Mouse (Mus musculus) midbrain, embryonic 11.5 days (tissue): Measurements from ENCODE around the gene Enpp3. TPM values are rescaled to one million over a fixed set of nuclear protein-coding genes. Genes with fewer than 3 reads are reported as not detected.
A peak's percentile ranks its signal among the peaks of the same experiment; 100 is the strongest.

Experiments
- ATAC-seq: fragments of 200-750 bp; cut with Nextera tagmentation; 2 replicates; pipeline ENCODE4 v1.8.0; 2017; ENCODE audit warnings: moderate TSS enrichment, moderate library complexity; ENCODE audit not compliant: low FRiP score
- DNase-seq: peaks from one replicate; pipeline ENCODE4 v3.0.0; 2015; ENCODE audit warnings: low spot score; ENCODE audit errors: missing footprints
- H3K27ac ChIP-seq: fragments of 300-500 bp; sonication (generic); 2 replicates; pipeline ENCODE4 v1.5.1; 2014; ENCODE audit warnings: low read depth, low read length
- H3K27me3 ChIP-seq: fragments of 300-500 bp; sonication (generic); 2 replicates; pipeline ENCODE4 v1.6.1; 2014; ENCODE audit warnings: mild to moderate bottlenecking, low read length, moderate library complexity, mixed read lengths; ENCODE audit not compliant: control insufficient read depth, insufficient read depth
- H3K36me3 ChIP-seq: fragments of 300-500 bp; sonication (generic); 2 replicates; pipeline ENCODE4 v1.6.1; 2014; ENCODE audit warnings: mild to moderate bottlenecking, low read length, moderate library complexity, mixed read lengths; ENCODE audit not compliant: control insufficient read depth, insufficient read depth
- H3K4me1 ChIP-seq: fragments of 300-500 bp; sonication (generic); 2 replicates; pipeline ENCODE4 v1.6.1; 2014; ENCODE audit warnings: low read length; ENCODE audit not compliant: control insufficient read depth, insufficient read depth
- H3K4me2 ChIP-seq: fragments of 300-500 bp; sonication (generic); 2 replicates; pipeline ENCODE4 v1.6.1; 2014; ENCODE audit warnings: mild to moderate bottlenecking, moderate library complexity
- H3K4me3 ChIP-seq: fragments of 300-500 bp; sonication (generic); 2 replicates; pipeline ENCODE4 v1.5.1; 2014; ENCODE audit warnings: low read depth, low read length
- H3K9ac ChIP-seq: fragments of 300-500 bp; sonication (generic); 2 replicates; pipeline ENCODE4 v1.6.1; 2014; ENCODE audit warnings: low read length
- H3K9me3 ChIP-seq: fragments of 300-500 bp; sonication (generic); 2 replicates; pipeline ENCODE4 v1.6.1; 2016; ENCODE audit warnings: low read length; ENCODE audit not compliant: control insufficient read depth
- WGBS: fragments of 180-500 bp; shearing (Covaris S2); extraction: QIAGEN DNeasy Blood & Tissue Kit; methylation state at CpG from one replicate; pipeline ENCODE4 v1.1.7; 2014; 5-methylcytosine and 5-hydroxymethylcytosine counted together
- polyA plus RNA-seq: library from polyadenylated mRNA; unstranded; fragments of >200 nt; fragmentation: Nextera tagmentation; extraction: Ambion mirVana; gene quantifications from 2 replicates; pipeline ENCODE4 v1.2.1, GENCODE M21; 2014

The Enpp3 gene
- polyA plus RNA-seq, 1 experiment from 2014 or later = 8.9 TPM

DNA sequence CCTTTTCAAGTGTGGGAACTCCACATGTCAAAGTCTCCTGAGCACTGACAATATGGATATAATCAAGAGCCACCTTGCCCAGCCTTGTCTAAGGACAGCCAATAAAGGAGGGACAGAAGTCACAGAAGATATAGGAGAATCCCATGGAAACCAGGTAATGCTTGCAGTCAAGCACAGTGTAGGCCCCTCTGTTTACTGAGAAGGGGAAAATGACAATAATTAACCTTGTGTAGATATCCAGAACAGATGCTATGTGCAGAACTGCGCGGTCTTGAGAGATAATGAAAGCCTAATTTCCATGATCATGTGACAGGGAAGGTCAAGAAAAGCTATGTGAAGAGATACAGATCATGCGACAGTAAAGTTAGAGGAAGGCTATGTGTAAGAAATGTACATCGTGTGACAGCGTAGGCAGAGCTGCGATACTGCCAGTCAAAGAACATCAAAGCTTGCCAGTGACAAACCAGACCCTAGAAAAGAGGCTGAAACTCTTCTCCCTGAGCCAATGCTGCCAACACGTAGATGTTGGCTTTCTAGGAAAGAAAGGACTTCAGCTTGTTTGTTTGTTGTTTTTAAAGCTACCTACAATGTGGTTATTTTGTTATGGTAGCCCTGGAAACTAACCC, 17.1 kb downstream of the Enpp3 start:
- peaks cover 5% of the 10 kb centered on the region; the same call in 1 of the 2 replicates for H3K4me1 ChIP-seq
- no peak overlapping the region; the same call in 1 of the 2 replicates for H3K9ac ChIP-seq
- peak overlapping the region; percentile 19; the same call in 1 of the 2 replicates for H3K4me2 ChIP-seq
- no peaks in the 10 kb centered on the region for H3K9me3 ChIP-seq
- WGBS = 84% methylated on average over 7 of the region's 7 CpGs
- H3K4me3 ChIP-seq = no peak overlapping the region
- no peaks in the 10 kb centered on the region for H3K27me3 ChIP-seq
- H3K27ac ChIP-seq = no peak overlapping the region
- DNase-seq = no peak
- ATAC-seq = 0 out of 2 replicates have a peak, but pooled peaks have one; percentile 33
- no peaks in the 10 kb centered on the region for H3K36me3 ChIP-seq

- Histone ChIP-seq H3K27ac (no peak overlapping the region), H3K27me3 (no peaks in the 10 kb centered on the region), H3K9me3 (no peaks in the 10 kb centered on the region), H3K4me2 (no peak overlapping the region), H3K4me3 (no peak overlapping the region), H3K36me3 (no peaks in the 10 kb centered on the region), H3K9ac (no peak overlapping the region), H3K4me1 (peaks cover 5% of the 10 kb centered on the region; the same call in 1 of the 2 replicates)
- WGBS = 95% methylated on average over 8 of the region's 8 CpGs
- DNase-seq (no peak), ATAC-seq (no peak)
Measured at GRCm38 (mm10) chr10:24824621-24825020, 18.0 kb downstream of the Enpp3 start.

DNA sequence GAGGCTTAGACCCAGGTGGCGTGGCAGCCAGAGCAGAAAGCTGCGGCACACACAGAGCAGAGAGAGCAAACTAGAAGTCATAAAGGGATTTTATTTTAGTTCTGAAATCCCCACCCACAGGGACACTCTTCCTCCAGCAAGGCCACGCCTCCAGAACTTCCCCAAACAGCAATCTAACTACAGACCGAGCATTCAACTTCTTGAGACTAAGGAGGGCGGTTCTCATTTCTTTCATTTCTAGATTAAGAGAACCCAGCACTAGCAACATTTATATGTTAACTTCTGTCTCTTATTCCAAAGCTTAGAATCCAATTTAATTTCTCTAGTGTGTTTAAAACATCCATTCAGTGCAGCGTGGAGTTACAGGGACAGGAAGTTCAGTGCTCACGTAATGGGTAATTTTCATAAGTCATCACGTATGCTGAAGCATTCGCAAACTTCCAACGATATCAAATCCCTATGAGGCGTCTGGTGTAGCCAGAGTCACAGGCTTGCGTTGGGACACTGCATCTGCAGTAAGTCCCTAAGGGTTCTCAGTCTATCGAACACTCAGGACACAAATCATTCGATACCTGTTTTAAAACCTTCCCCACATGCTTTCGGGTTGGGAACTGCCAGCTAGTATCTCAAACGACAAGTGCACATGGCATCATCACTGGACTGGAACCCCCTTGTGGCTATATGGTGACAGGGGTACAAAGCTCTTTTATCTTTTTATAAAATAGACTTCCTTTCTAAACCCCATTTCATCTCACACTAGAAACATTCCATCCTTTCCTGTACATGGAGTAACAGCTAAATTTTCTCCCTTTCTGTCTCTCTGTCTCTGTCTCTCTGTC, 18.7 kb downstream of the Enpp3 start:
- 86% methylated on average over 16 of the region's 16 CpGs for WGBS
- ATAC-seq (no peak), DNase-seq (no peak)
- Histone ChIP-seq H3K9ac (no peak overlapping the region), H3K36me3 (no peaks in the 10 kb centered on the region), H3K9me3 (no peaks in the 10 kb centered on the region), H3K4me1 (peaks cover 5% of the 10 kb centered on the region; the same call in 1 of the 2 replicates), H3K27me3 (no peaks in the 10 kb centered on the region), H3K27ac (no peak overlapping the region), H3K4me3 (no peak overlapping the region), H3K4me2 (no peak overlapping the region)

DNA sequence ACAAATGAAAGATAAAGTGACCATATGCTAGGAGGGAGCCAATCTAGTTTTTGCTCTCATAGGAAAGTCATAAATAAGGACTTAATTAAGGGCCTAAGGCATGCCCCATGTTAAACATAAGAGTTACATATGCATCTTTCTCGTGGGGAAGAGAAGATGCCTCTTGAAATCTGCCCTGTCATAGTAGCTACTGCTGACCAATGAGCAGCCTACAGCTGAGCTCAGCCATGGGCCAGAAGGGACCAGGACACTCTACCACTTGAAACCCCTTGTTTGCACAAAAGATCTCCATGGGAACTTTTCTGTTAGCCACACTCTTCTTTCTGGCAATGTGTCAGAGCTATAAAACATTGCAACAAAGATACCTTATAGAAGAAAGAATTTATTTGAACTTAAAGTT, 19.4 kb downstream of the Enpp3 start:
- Histone ChIP-seq H3K36me3 (no peaks in the 10 kb centered on the region), H3K4me1 (peaks cover 5% of the 10 kb centered on the region; the same call in 1 of the 2 replicates)
- WGBS = 56% methylated on average over 1 of the region's 1 CpGs

DNA sequence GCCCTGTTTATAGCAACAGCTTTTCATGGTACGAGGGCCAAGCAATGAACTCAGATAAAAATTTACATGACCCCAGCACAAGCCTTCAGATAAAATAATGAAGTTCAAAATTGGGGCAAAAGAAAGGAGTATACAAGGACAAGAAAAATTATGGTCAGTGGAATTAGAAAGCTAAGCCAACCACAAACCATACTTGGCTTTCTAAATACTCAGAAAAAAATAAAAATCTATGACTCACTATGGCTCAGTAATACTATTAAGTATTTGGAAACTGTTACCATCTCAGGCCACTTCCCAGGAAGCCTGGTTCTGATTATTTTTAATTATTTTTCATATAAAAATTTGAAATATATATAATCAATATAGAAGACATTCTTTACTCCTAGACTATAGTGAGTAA, 19.8 kb downstream of the Enpp3 start:
- WGBS = 87% methylated on average over 1 of the region's 1 CpGs
- H3K4me2 ChIP-seq = no peak overlapping the region
- ATAC-seq = no peak

More for the DNA sequence above, 19.4 kb downstream of the Enpp3 start:
- Histone ChIP-seq H3K27ac (no peak overlapping the region), H3K4me3 (no peak overlapping the region), H3K27me3 (no peaks in the 10 kb centered on the region), H3K9ac (no peak overlapping the region), H3K4me2 (no peak overlapping the region), H3K9me3 (no peaks in the 10 kb centered on the region)
- no peak for DNase-seq
- no peak for ATAC-seq

DNA sequence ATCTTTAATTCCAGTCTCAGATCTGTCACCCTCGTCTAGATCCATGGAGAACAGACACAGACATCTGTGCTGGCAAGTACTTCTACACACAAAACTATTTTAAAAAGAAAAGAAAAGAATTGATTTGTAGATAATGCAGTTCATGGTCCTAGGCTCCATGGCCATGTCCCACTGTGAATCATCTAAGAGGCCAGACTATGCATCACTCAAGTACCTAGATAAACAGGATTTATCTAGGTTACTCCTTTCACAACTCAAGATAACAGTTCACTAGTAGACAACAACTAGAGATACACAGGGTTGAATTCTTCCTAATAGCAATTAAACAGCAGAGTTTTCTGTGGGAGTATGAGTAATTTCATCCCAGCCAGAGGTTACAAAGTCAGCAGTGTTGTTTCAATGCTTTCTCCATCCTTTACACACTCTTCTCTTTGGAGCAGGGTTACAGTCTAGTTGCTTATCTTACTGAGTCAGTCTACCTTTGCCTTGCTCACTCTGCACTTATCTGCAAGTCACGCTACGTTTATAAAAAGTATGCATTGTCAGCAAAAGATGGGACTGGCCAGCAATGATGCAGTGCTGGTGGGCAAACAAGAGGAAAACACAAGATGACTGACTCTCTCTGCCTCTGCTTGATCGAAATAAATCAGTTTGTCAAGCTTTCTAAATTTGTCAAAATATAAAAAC, 20.5 kb downstream of the Enpp3 start:
- ATAC-seq = no peak
- Histone ChIP-seq H3K27me3 (no peaks in the 10 kb centered on the region), H3K27ac (no peak overlapping the region), H3K36me3 (no peaks in the 10 kb centered on the region), H3K4me2 (no peak overlapping the region), H3K9me3 (no peaks in the 10 kb centered on the region), H3K4me3 (no peak overlapping the region), H3K9ac (no peak overlapping the region), H3K4me1 (peaks cover 5% of the 10 kb centered on the region; the same call in 1 of the 2 replicates)
- WGBS = 84% methylated on average over 4 of the region's 4 CpGs
- DNase-seq = peak; percentile 26

More for the DNA sequence above, 19.8 kb downstream of the Enpp3 start:
- no peaks in the 10 kb centered on the region for H3K27me3 ChIP-seq
- no peak for DNase-seq
- H3K4me3 ChIP-seq = no peak overlapping the region
- H3K36me3 ChIP-seq = no peaks in the 10 kb centered on the region
- H3K4me1 ChIP-seq = peaks cover 5% of the 10 kb centered on the region; the same call in 1 of the 2 replicates
- H3K9ac ChIP-seq = no peak overlapping the region
- H3K27ac ChIP-seq = no peak overlapping the region
- no peaks in the 10 kb centered on the region for H3K9me3 ChIP-seq

- no peaks in the 10 kb centered on the region; the same call in 1 of the 2 replicates for H3K4me1 ChIP-seq
- 53% methylated on average over 3 of the region's 3 CpGs for WGBS
- H3K27me3 ChIP-seq = no peaks in the 10 kb centered on the region
- no peaks in the 10 kb centered on the region for H3K36me3 ChIP-seq
- no peak overlapping the region for H3K4me3 ChIP-seq
- DNase-seq (no peak), ATAC-seq (no peak)
- H3K27ac ChIP-seq = no peak overlapping the region
- no peaks in the 10 kb centered on the region for H3K9me3 ChIP-seq
- no peak overlapping the region for H3K9ac ChIP-seq
- H3K4me2 ChIP-seq = no peak overlapping the region
Measured at GRCm38 (mm10) chr10:24819526-24819925, 23.1 kb downstream of the Enpp3 start.

DNA sequence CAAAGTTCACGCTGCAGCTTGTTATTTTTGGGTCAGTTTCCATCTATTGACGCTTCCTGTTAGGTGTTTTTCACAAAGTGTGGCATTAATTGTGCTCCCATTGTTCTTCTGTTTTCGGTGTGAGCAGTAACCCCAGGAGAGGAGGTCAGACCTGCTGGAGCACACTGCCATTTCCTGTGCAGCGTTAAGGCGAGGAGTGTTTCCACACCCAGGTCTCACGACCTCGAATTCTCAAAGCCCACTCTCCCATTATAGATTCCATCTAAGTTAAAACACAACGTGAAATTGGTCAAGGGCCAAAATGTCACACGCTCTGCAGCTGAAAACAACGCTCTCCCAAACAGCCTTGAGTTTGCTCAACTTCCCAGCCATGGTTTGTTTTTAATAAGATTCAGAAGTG, 32.0 kb downstream of the Enpp3 start:
- no peaks in the 10 kb centered on the region for H3K9me3 ChIP-seq
- DNase-seq = peak; percentile 85
- 83% methylated on average over 10 of the region's 10 CpGs for WGBS
- H3K4me1 ChIP-seq = no peaks in the 10 kb centered on the region
- no peak overlapping the region for H3K4me2 ChIP-seq
- H3K27me3 ChIP-seq = no peaks in the 10 kb centered on the region
- no peak for ATAC-seq
- H3K36me3 ChIP-seq = no peaks in the 10 kb centered on the region
- H3K4me3 ChIP-seq = no peak overlapping the region
- H3K9ac ChIP-seq = no peak overlapping the region
- H3K27ac ChIP-seq = no peak overlapping the region
